ENCODE assay signal across 15 mouse cellular contexts in the genomic region with DNA sequence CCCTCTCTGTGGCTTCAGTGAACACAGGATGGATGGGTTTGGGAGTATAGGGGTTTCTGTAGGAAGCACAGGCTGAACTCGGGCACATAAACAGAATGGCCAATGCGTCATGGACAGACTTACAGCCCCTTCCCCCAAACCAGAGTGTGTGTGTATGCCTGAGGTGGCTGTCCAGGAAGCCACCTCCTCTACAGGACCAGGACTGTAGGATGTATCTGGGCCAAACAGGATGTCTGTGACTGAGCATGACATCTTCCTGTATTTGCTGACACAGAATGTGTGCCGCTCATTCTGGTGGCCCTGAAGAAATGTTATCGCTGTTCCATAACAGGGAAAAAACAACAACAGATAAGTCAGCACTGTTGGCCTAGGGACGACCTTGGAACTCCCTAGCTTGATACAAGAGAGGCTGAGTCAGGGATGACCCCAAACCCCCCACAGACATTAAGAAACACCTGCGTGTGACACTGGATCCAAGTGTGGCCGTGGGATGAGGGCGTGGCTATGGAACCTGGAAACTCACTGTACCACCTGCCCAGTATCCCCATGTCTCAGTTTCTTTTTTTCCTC.
DNase-seq lines count a peak whose midpoint lies in the region; ATAC-seq and TF ChIP-seq lines count a peak whose summit lies in the region.
"Had no signal": no experiment of that assay in that cellular context is flagged by ENCODE, and none has a peak within 500 bp of the region (broad histone marks: within the 10 kb centered on the region; RNA-seq: fewer than 3 reads in every experiment).

No protein-coding gene starts in this region.

- no peak overlapping the region for H3K4me2 ChIP-seq in heart, embryonic 15.5 days
- H3K4me2 ChIP-seq in liver, embryonic 14.5 days (ENCODE audit: low read depth) = no peak overlapping the region
- H3K4me2 ChIP-seq: forebrain, embryonic 12.5 days; hindbrain, embryonic 15.5 days had no signal

- intact Hi-C loops in heart, postnatal 10 days (cut with DNase I) = no loop called here
- intact Hi-C loops in left cerebral cortex, postnatal 14 days (cut with DNase I) = no loop called here

- DNase-seq in heart, postnatal 10 days = no peak
- DNase-seq in ovary, postnatal 36 days (ENCODE audit: low spot score) = peak; percentile 7
- DNase-seq in ovary, postnatal 10 days (ENCODE audit: low spot score) = no peak
- no peak for DNase-seq in liver, embryonic 14.5 days (ENCODE audit: low read depth in 3 of 3, low spot score in 3 of 3)
- DNase-seq in urinary bladder, postnatal 25 days (ENCODE audit: low spot score) = no peak
- no peak for DNase-seq in left cerebral cortex, postnatal 14 days (ENCODE audit: low spot score in 2 of 2)
- DNase-seq in left cerebral cortex, adult 18-20 months (ENCODE audit: low spot score in 2 of 2) = no peak
- DNase-seq: cerebellum, adult 9-11 months; gastrocnemius, postnatal 10 days; left cerebral cortex, postnatal 4 days; midbrain, embryonic 14.5 days had no signal

- H3K27me3 ChIP-seq in heart, embryonic 15.5 days = no peaks in the 10 kb centered on the region
- H3K27me3 ChIP-seq in liver, embryonic 14.5 days (ENCODE audit: control insufficient read depth, insufficient read depth, low read length) = no peaks in the 10 kb centered on the region
- H3K27me3 ChIP-seq: forebrain, embryonic 12.5 days; hindbrain, embryonic 15.5 days had no signal

- no peaks in the 10 kb centered on the region for H3K4me1 ChIP-seq in heart, embryonic 15.5 days (replicated peaks)
- H3K4me1 ChIP-seq in liver, embryonic 14.5 days (replicated peaks; ENCODE audit: control insufficient read depth in 2 of 2, insufficient read depth in 2 of 2, low read length in 1 of 2) = no peaks in the 10 kb centered on the region
- H3K4me1 ChIP-seq: hindbrain, embryonic 15.5 days had no signal

- peak; percentile 76 for ATAC-seq in heart, embryonic 15.5 days (replicated peaks; ENCODE audit: insufficient number of reproducible peaks, insufficient read depth, low FRiP score, low read depth)
- ATAC-seq in liver, embryonic 14.5 days (ENCODE audit: insufficient read depth) = peak; percentile 59
- ATAC-seq: CD4-positive, CD25-positive, alpha-beta regulatory T cell, adult 4 months had no signal

- no peak overlapping the region for H3K9ac ChIP-seq in heart, embryonic 15.5 days
- H3K9ac ChIP-seq in liver, embryonic 14.5 days (replicated peaks) = no peak overlapping the region
- H3K9ac ChIP-seq: forebrain, embryonic 12.5 days; hindbrain, embryonic 15.5 days had no signal

- TF ChIP-seq CTCF in liver, embryonic 14.5 days (IDR thresholded peaks at IDR 0.05; ENCODE audit: low read depth) = no peak

- no peak overlapping the region for H3K27ac ChIP-seq in heart, embryonic 15.5 days
- no peak overlapping the region for H3K27ac ChIP-seq in liver, embryonic 14.5 days
- H3K27ac ChIP-seq: forebrain, embryonic 12.5 days; hindbrain, embryonic 15.5 days had no signal

- H3K4me3 ChIP-seq in heart, embryonic 15.5 days = no peak overlapping the region
- no peak overlapping the region for H3K4me3 ChIP-seq in liver, embryonic 14.5 days (ENCODE audit: insufficient read depth in 1 of 2, low read depth in 2 of 2, low read length in 2 of 2)
- H3K4me3 ChIP-seq: forebrain, embryonic 12.5 days; hindbrain, embryonic 15.5 days had no signal

- TF ChIP-seq EP300 in liver, embryonic 14.5 days (IDR thresholded peaks at IDR 0.05; ENCODE audit: low read depth) = no peak

- 64% methylated on average over 8 of the region's 8 CpGs for WGBS in heart, embryonic 15.5 days
- 41% methylated on average over 8 of the region's 8 CpGs for WGBS in liver, embryonic 14.5 days (ENCODE audit: insufficient replicate concordance)

- no peaks in the 10 kb centered on the region for H3K9me3 ChIP-seq in heart, embryonic 15.5 days (replicated peaks)
- H3K9me3 ChIP-seq in liver, embryonic 14.5 days (ENCODE audit: control insufficient read depth, low read length) = no peaks in the 10 kb centered on the region
- H3K9me3 ChIP-seq: forebrain, embryonic 12.5 days; hindbrain, embryonic 15.5 days had no signal

- no peaks in the 10 kb centered on the region for H3K36me3 ChIP-seq in heart, embryonic 15.5 days
- H3K36me3 ChIP-seq in liver, embryonic 14.5 days (replicated peaks; ENCODE audit: control insufficient read depth, insufficient read depth, low read depth) = no peaks in the 10 kb centered on the region
- H3K36me3 ChIP-seq: forebrain, embryonic 12.5 days; hindbrain, embryonic 15.5 days had no signal
